Mouse (Mus musculus): ENCODE data around the gene Frs3. TPM values are rescaled to one million over a fixed set of nuclear protein-coding genes. Genes with fewer than 3 reads are reported as not detected.
A peak's percentile ranks its signal among the peaks of the same experiment; 100 is the strongest.

Gene Frs3
- polyA plus RNA-seq, 1 experiment from 2014 or later = 5.1 TPM

- WGBS = 51% methylated on average over 9 of the region's 9 CpGs
- H3K27ac ChIP-seq (ENCODE audit: low read length) = no peak overlapping the region
- ATAC-seq (ENCODE audit: low read depth) = no peak
Measured at GRCm38 (mm10) chr17:47663009-47663713, 25.7 kb upstream of the Frs3 start.

GRCm38 (mm10) chr17:47664474-47664873 is 24.4 kb upstream of the Frs3 start:
- WGBS = 82% methylated on average over 7 of the region's 7 CpGs
- Histone ChIP-seq H3K4me3 (ENCODE audit: low read length) (no peak overlapping the region), H3K27me3 (ENCODE audit: control insufficient read depth, insufficient read depth, low read depth, low read length) (no peaks in the 10 kb centered on the region), H3K27ac (ENCODE audit: low read length) (no peak overlapping the region), H3K4me1 (replicated peaks; ENCODE audit: control insufficient read depth, insufficient read depth, low read length) (no peaks in the 10 kb centered on the region), H3K9ac (ENCODE audit: low read length) (no peak overlapping the region), H3K36me3 (ENCODE audit: control insufficient read depth, insufficient read depth, low read length) (no peaks in the 10 kb centered on the region), H3K9me3 (ENCODE audit: control insufficient read depth, low read length) (no peaks in the 10 kb centered on the region), H3K4me2 (ENCODE audit: low read depth, low read length) (no peak overlapping the region)
- ATAC-seq (ENCODE audit: low read depth) = no peak

More at GRCm38 (mm10) chr17:47663009-47663713, 25.7 kb upstream of the Frs3 start:
- Histone ChIP-seq H3K36me3 (ENCODE audit: control insufficient read depth, insufficient read depth, low read length) (no peaks in the 10 kb centered on the region), H3K9me3 (ENCODE audit: control insufficient read depth, low read length) (no peaks in the 10 kb centered on the region), H3K4me3 (ENCODE audit: low read length) (no peak overlapping the region), H3K4me2 (ENCODE audit: low read depth, low read length) (no peak overlapping the region), H3K4me1 (replicated peaks; ENCODE audit: control insufficient read depth, insufficient read depth, low read length) (no peaks in the 10 kb centered on the region), H3K9ac (ENCODE audit: low read length) (no peak overlapping the region), H3K27me3 (ENCODE audit: control insufficient read depth, insufficient read depth, low read depth, low read length) (no peaks in the 10 kb centered on the region)

- 0 out of 2 replicates have a peak, but pooled peaks have one; percentile 15 for ATAC-seq (ENCODE audit: low read depth)
- H3K9me3 ChIP-seq (ENCODE audit: control insufficient read depth, low read length) = no peaks in the 10 kb centered on the region
Measured at GRCm38 (mm10) chr17:47669166-47669565, 19.7 kb upstream of the Frs3 start.

GRCm38 (mm10) chr17:47671988-47672310 is 16.9 kb upstream of the Frs3 start:
- H3K27ac ChIP-seq (ENCODE audit: low read length) = no peak overlapping the region
- peak; percentile 22 for ATAC-seq (ENCODE audit: low read depth)
- 15% methylated on average over 14 of the region's 14 CpGs for WGBS
- peak overlapping the region; percentile 52 for H3K4me3 ChIP-seq (ENCODE audit: low read length)
- H3K9me3 ChIP-seq (ENCODE audit: control insufficient read depth, low read length) = no peaks in the 10 kb centered on the region
- peak overlapping the region; percentile 61 for H3K9ac ChIP-seq (ENCODE audit: low read length)
- peak overlapping the region; percentile 89 for H3K4me2 ChIP-seq (ENCODE audit: low read depth, low read length)
- H3K4me1 ChIP-seq (replicated peaks; ENCODE audit: control insufficient read depth, insufficient read depth, low read length) = peaks cover 10% of the 10 kb centered on the region
- no peaks in the 10 kb centered on the region; the same call in 1 of the 2 replicates for H3K36me3 ChIP-seq (ENCODE audit: control insufficient read depth, insufficient read depth, low read length)
- peaks cover 8% of the 10 kb centered on the region; the same call in 1 of the 2 replicates for H3K27me3 ChIP-seq (ENCODE audit: control insufficient read depth, insufficient read depth, low read depth, low read length)

More at GRCm38 (mm10) chr17:47669166-47669565, 19.7 kb upstream of the Frs3 start:
- Histone ChIP-seq H3K9ac (ENCODE audit: low read length) (no peak overlapping the region), H3K4me3 (ENCODE audit: low read length) (no peak overlapping the region), H3K4me1 (replicated peaks; ENCODE audit: control insufficient read depth, insufficient read depth, low read length) (peaks cover 8% of the 10 kb centered on the region), H3K36me3 (ENCODE audit: control insufficient read depth, insufficient read depth, low read length) (no peaks in the 10 kb centered on the region), H3K27me3 (ENCODE audit: control insufficient read depth, insufficient read depth, low read depth, low read length) (peaks cover 8% of the 10 kb centered on the region; the same call in 1 of the 2 replicates), H3K4me2 (ENCODE audit: low read depth, low read length) (no peak overlapping the region), H3K27ac (ENCODE audit: low read length) (no peak overlapping the region)
- 41% methylated on average over 4 of the region's 4 CpGs for WGBS

- Histone ChIP-seq H3K36me3 (ENCODE audit: control insufficient read depth, insufficient read depth, low read length) (no peaks in the 10 kb centered on the region; the same call in 1 of the 2 replicates), H3K27me3 (ENCODE audit: control insufficient read depth, insufficient read depth, low read depth, low read length) (peaks cover 8% of the 10 kb centered on the region; the same call in 1 of the 2 replicates), H3K4me3 (ENCODE audit: low read length) (peak overlapping the region; percentile 52), H3K9me3 (ENCODE audit: control insufficient read depth, low read length) (no peaks in the 10 kb centered on the region), H3K27ac (ENCODE audit: low read length) (0 out of 2 replicates have a peak overlapping the region, but pooled peaks have one; percentile 20), H3K9ac (ENCODE audit: low read length) (peak overlapping the region; percentile 62), H3K4me2 (ENCODE audit: low read depth, low read length) (peak overlapping the region; percentile 89), H3K4me1 (replicated peaks; ENCODE audit: control insufficient read depth, insufficient read depth, low read length) (peaks cover 10% of the 10 kb centered on the region)
- ATAC-seq (ENCODE audit: low read depth) = peak; percentile 94
- WGBS = 4% methylated on average over 57 of the region's 68 CpGs
Measured at GRCm38 (mm10) chr17:47672311-47673111, 16.3 kb upstream of the Frs3 start.

DNA sequence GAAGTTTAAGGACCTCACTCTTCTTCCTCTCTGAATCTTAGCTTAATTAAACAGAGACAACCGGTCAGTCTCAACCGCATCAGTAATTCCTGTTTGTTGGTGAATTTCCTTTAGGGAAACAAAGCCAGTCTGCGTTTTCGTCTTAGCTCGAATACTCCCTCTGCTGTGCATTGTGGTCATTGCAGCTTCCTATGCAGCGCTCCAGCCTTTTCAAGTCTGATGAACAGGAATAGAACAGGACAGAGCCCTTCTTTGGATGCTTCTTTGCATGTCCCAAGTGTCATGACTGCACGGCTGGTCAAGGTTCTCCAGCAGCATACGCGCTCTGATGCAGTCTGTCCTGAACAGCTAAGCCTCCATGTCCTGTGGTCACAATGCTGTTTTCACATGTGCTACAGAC is 12.2 kb upstream of the Frs3 start:
- peaks cover 4% of the 10 kb centered on the region; the same call in 1 of the 2 replicates for H3K27me3 ChIP-seq (ENCODE audit: control insufficient read depth, insufficient read depth, low read depth, low read length)
- H3K4me2 ChIP-seq (ENCODE audit: low read depth, low read length) = no peak overlapping the region
- no peak overlapping the region for H3K4me3 ChIP-seq (ENCODE audit: low read length)
- no peak for ATAC-seq (ENCODE audit: low read depth)
- 16% methylated on average over 9 of the region's 9 CpGs for WGBS
- H3K27ac ChIP-seq (ENCODE audit: low read length) = no peak overlapping the region
- peaks cover 10% of the 10 kb centered on the region for H3K4me1 ChIP-seq (replicated peaks; ENCODE audit: control insufficient read depth, insufficient read depth, low read length)
- H3K9ac ChIP-seq (ENCODE audit: low read length) = no peak overlapping the region
- H3K36me3 ChIP-seq (ENCODE audit: control insufficient read depth, insufficient read depth, low read length) = peaks cover 13% of the 10 kb centered on the region
- no peaks in the 10 kb centered on the region for H3K9me3 ChIP-seq (ENCODE audit: control insufficient read depth, low read length)

- 71% methylated on average over 5 of the region's 5 CpGs for WGBS
- peaks cover 13% of the 10 kb centered on the region for H3K36me3 ChIP-seq (ENCODE audit: control insufficient read depth, insufficient read depth, low read length)
- no peak overlapping the region for H3K27ac ChIP-seq (ENCODE audit: low read length)
- H3K27me3 ChIP-seq (ENCODE audit: control insufficient read depth, insufficient read depth, low read depth, low read length) = no peaks in the 10 kb centered on the region
- no peak overlapping the region for H3K9ac ChIP-seq (ENCODE audit: low read length)
- H3K4me3 ChIP-seq (ENCODE audit: low read length) = no peak overlapping the region
- H3K9me3 ChIP-seq (ENCODE audit: control insufficient read depth, low read length) = no peaks in the 10 kb centered on the region
- ATAC-seq (ENCODE audit: low read depth) = peak; percentile 64; the same call in 1 of the 2 replicates
- 0 out of 2 replicates have a peak, but pooled peaks cover 2% of the 10 kb centered on the region for H3K4me1 ChIP-seq (replicated peaks; ENCODE audit: control insufficient read depth, insufficient read depth, low read length)
- H3K4me2 ChIP-seq (ENCODE audit: low read depth, low read length) = no peak overlapping the region
Measured at GRCm38 (mm10) chr17:47678238-47678637, 10.6 kb upstream of the Frs3 start.

DNA sequence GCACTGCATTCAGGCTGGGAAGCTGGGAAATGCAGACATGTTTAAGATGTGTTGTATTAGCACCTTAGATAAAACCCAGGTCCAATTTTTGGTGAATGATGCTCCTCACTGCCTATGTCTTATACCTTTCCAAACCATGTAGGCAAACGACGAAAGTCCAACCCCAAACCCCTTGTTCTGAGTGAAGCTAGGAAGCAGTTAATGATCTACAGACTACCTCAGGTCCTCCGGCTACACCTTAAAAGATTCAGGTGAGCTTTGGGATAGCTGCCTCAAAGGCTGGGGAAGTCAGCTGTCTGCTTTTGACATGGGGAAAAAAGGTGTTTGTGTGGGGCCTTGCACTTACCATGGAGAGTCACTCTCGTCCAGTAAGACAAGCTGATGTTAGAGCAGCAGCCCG is 10.1 kb upstream of the Frs3 start:
- Histone ChIP-seq H3K27ac (ENCODE audit: low read length) (no peak overlapping the region), H3K36me3 (ENCODE audit: control insufficient read depth, insufficient read depth, low read length) (peaks cover 13% of the 10 kb centered on the region), H3K9ac (ENCODE audit: low read length) (no peak overlapping the region), H3K9me3 (ENCODE audit: control insufficient read depth, low read length) (no peaks in the 10 kb centered on the region), H3K4me2 (ENCODE audit: low read depth, low read length) (no peak overlapping the region), H3K4me1 (replicated peaks; ENCODE audit: control insufficient read depth, insufficient read depth, low read length) (0 out of 2 replicates have a peak, but pooled peaks cover 2% of the 10 kb centered on the region), H3K4me3 (ENCODE audit: low read length) (no peak overlapping the region), H3K27me3 (ENCODE audit: control insufficient read depth, insufficient read depth, low read depth, low read length) (no peaks in the 10 kb centered on the region)
- no peak for ATAC-seq (ENCODE audit: low read depth)
- WGBS = 61% methylated on average over 5 of the region's 5 CpGs

DNA sequence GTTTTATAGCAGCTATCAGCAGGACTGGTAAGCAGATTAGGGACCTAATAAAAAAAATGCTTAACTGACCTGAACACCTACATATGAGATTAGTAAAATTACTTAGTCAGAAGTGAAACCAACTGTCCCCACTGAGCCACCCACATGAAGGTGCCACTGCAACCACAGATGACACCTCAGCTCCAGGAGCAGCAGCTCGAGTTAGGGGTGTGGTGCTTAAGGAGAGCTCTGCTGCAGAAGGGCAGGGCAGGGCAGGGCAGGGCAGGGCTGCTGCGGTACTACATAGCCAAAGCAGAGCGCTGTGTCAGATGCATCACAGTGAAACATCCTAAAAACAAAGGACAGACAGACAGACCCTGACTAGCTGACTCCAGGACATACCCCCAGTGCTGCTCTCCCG is 6.0 kb upstream of the Frs3 start:
- H3K9me3 ChIP-seq (ENCODE audit: control insufficient read depth, low read length) = no peaks in the 10 kb centered on the region
- H3K36me3 ChIP-seq (ENCODE audit: control insufficient read depth, insufficient read depth, low read length) = peaks cover 18% of the 10 kb centered on the region
- WGBS = 76% methylated on average over 4 of the region's 4 CpGs
- H3K4me2 ChIP-seq (ENCODE audit: low read depth, low read length) = no peak overlapping the region
- no peaks in the 10 kb centered on the region for H3K27me3 ChIP-seq (ENCODE audit: control insufficient read depth, insufficient read depth, low read depth, low read length)
- H3K27ac ChIP-seq (ENCODE audit: low read length) = no peak overlapping the region
- H3K4me3 ChIP-seq (ENCODE audit: low read length) = no peak overlapping the region
- H3K9ac ChIP-seq (ENCODE audit: low read length) = no peak overlapping the region
- peaks cover 6% of the 10 kb centered on the region for H3K4me1 ChIP-seq (replicated peaks; ENCODE audit: control insufficient read depth, insufficient read depth, low read length)
- ATAC-seq (ENCODE audit: low read depth) = no peak
